Mouse (Mus musculus) kidney, adult 9 months (tissue): Measurements from ENCODE around the gene Dysf.

Experiments used
- DNase-seq: peaks from one replicate; pipeline ENCODE4 v3.0.0; 2022

Dysf gene

GRCm38 (mm10) chr6:84235365-84235764 lies 227.0 kb downstream of the Dysf start:
- no peak for DNase-seq

GRCm38 (mm10) chr6:84243385-84243784 lies 235.0 kb downstream of the Dysf start:
- no peak for DNase-seq

DNA sequence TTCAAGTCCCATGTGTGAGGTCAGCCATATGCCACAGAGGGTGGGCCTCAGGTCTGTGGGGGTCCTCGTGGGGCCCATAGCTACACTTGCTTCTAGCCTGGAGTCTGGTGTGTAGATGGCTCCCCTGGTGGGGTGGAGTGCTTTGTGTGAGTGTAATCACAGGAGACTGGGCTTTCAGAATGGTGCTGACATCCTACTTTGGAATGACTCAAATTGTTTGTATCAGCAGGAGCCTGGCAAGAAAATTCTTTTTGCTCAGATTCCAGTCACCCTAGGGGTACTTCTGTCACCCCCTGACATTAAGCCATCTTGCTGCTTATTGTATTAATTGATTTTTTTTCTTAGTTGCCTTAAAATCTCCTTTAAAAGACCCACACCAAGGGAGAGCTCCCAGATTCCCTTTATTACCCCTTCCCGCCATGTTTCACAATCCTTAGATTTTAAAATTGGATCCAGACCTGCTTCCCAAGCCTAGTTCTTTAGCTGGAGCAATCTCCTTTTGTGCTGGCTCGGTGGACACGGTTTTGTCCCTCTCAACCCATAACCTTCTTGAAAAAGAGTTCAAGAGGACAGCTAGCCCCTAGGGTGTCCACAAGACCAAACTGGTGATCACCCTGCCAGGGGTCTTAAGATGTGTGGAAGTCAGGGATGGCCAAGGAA lies 237.8 kb downstream of the Dysf start:
- no peak for DNase-seq

DNA sequence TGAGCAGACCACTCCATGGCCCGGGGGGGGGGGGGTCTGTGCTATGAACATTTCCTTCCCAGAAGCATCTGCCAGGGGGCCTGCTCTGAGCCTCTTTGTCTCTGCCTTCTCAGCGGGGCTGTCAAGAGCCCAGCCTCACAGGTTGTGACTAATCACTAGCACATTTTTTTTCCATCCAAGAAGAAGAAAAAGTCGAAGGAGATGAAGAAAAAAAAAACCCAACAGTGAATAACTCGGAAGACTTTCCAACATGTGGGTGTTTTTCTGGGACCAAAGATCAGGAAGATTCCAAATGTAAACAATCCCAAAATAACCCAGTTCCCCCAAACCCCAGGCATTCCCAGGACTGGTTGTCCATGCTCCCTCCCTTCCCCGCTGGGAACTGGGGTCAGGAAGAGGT lies 238.6 kb downstream of the Dysf start:
- DNase-seq: no peak
